Mouse (Mus musculus): ENCODE data around the gene Slc10a1. TPM values are rescaled to one million over a fixed set of nuclear protein-coding genes. Genes with fewer than 3 reads are reported as not detected.

Slc10a1 gene
- polyA plus RNA-seq, 1 experiment = not detected

DNA sequence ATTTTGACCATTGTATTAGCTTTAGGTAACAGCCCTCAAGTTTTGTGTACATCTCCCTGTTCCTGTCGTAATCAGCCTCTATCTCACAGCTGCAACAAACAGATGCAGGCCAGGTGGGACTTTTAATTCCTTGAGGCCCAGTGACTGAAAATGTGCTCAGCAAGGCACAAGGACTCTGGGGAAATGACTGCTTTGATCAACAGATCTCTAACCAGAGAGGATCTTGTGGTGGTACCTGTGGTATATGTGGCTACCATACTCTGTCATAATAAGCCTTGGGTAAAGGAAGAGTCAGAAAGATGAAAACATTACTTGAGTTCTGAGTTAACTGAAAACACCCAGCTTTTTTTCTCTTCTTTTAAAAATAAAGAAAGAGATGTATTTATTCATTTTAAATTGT, 25.3 kb upstream of the Slc10a1 start:
- no peaks in the 10 kb centered on the region for H3K4me1 ChIP-seq (ENCODE audit: control insufficient read depth, insufficient read depth, low read length)
- no peak for TF ChIP-seq CTCF (IDR thresholded peaks at IDR 0.05; ENCODE audit: borderline replicate concordance, insufficient read depth, low read length)
- TF ChIP-seq POLR2A (IDR thresholded peaks at IDR 0.05; ENCODE audit: low read depth, low read length) = no peak
- no peak overlapping the region for H3K4me3 ChIP-seq (ENCODE audit: insufficient read depth, low read length)
- H3K27ac ChIP-seq (ENCODE audit: insufficient read depth, low read length) = no peak overlapping the region

DNA sequence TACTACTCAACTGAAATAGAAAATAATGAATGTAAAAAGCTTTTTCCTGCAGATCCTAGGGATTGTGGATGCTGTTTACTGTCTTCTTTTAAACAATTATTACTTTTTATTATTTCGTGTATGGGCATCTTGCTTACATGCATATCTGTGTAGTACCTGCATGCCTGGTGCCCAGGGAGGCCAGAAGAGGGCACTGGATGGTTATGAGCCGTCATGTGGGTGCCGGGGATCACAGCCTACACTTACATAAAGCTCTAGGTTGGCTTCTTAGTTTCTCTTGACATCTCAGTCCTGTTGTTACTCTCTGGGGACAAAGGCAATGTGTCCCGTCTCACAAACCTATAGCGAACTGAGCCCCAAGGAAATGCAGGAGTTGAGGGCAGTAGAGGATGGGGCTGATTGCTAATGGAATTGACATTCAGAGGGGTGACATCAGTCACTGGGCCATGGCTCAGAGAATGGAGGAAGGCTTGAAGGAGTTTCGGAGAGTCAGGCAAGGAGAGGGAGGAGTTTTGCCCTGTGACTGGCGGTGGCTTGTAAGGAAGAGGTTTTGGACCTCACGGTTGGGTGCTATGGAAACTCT, 24.1 kb upstream of the Slc10a1 start:
- Histone ChIP-seq H3K27ac (ENCODE audit: insufficient read depth, low read length) (no peak overlapping the region), H3K4me3 (ENCODE audit: insufficient read depth, low read length) (no peak overlapping the region), H3K4me1 (ENCODE audit: control insufficient read depth, insufficient read depth, low read length) (no peaks in the 10 kb centered on the region)
- TF ChIP-seq CTCF (IDR thresholded peaks at IDR 0.05; ENCODE audit: borderline replicate concordance, insufficient read depth, low read length) (no peak), POLR2A (IDR thresholded peaks at IDR 0.05; ENCODE audit: low read depth, low read length) (no peak)

- H3K27ac ChIP-seq (ENCODE audit: insufficient read depth, low read length) = no peak overlapping the region
- no peak for TF ChIP-seq CTCF (IDR thresholded peaks at IDR 0.05; ENCODE audit: borderline replicate concordance, insufficient read depth, low read length)
- TF ChIP-seq POLR2A (IDR thresholded peaks at IDR 0.05; ENCODE audit: low read depth, low read length) = no peak
- no peaks in the 10 kb centered on the region for H3K4me1 ChIP-seq (ENCODE audit: control insufficient read depth, insufficient read depth, low read length)
- H3K4me3 ChIP-seq (ENCODE audit: insufficient read depth, low read length) = no peak overlapping the region
Observed at GRCm38 (mm10) chr12:80991806-80992205, 23.3 kb upstream of the Slc10a1 start.

DNA sequence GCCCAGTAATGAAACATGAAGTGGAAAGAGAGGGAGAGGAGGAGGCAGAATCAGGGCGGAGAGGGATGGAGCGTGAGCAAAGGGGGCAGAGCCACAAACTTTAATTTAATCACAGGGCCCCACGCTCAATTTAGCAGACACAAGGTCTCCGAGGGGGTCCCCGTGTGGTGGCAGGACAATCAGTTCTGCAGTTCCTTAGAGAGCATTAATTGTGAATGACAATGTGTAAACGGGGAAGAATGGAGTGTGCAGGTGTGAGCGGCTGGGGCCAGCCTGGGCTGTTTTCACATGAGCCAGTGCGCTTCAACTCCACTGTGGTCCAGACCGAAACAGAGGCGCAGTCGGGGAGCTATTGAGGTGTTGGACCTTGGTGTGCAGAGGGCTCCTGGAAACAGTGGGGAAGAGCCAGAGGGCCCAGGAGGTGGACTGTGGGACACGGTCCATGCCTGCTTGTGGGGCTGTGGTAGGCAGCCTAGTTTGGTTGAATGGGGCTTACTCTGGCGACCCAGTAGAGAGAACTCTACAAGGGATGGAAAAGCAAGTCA, 22.5 kb upstream of the Slc10a1 start:
- H3K4me1 ChIP-seq (ENCODE audit: control insufficient read depth, insufficient read depth, low read length) = no peaks in the 10 kb centered on the region
- no peak overlapping the region for H3K27ac ChIP-seq (ENCODE audit: insufficient read depth, low read length)
- H3K4me3 ChIP-seq (ENCODE audit: insufficient read depth, low read length) = no peak overlapping the region
- TF ChIP-seq POLR2A (IDR thresholded peaks at IDR 0.05; ENCODE audit: low read depth, low read length) = no peak
- no peak for TF ChIP-seq CTCF (IDR thresholded peaks at IDR 0.05; ENCODE audit: borderline replicate concordance, insufficient read depth, low read length)

GRCm38 (mm10) chr12:80988286-80988685, 19.8 kb upstream of the Slc10a1 start:
- Histone ChIP-seq H3K4me1 (ENCODE audit: control insufficient read depth, insufficient read depth, low read length) (no peaks in the 10 kb centered on the region), H3K4me3 (ENCODE audit: insufficient read depth, low read length) (no peak overlapping the region), H3K27ac (ENCODE audit: insufficient read depth, low read length) (no peak overlapping the region)
- TF ChIP-seq CTCF (IDR thresholded peaks at IDR 0.05; ENCODE audit: borderline replicate concordance, insufficient read depth, low read length) = no peak
- TF ChIP-seq POLR2A (IDR thresholded peaks at IDR 0.05; ENCODE audit: low read depth, low read length) = no peak

DNA sequence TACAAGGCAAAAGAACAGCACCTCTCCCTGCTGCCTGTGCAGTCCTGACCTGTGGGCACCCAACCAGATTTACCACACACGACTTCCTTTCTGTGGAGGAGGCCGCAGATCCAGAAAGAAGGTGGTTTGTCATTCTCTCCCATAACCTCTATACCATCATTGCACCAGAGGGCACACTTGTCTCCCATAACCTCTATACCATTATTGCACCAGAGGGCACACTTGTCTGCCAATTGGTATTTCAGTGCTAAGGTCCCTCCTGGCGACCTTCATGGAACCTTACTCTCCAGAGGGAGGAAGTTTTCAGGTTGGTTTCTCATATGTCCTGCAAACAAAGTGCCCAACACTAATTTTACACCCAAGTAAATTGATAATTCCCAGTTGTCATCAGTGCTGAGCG, 18.1 kb upstream of the Slc10a1 start:
- Histone ChIP-seq H3K4me3 (ENCODE audit: insufficient read depth, low read length) (no peak overlapping the region), H3K27ac (ENCODE audit: insufficient read depth, low read length) (no peak overlapping the region), H3K4me1 (ENCODE audit: control insufficient read depth, insufficient read depth, low read length) (no peaks in the 10 kb centered on the region)
- no peak for TF ChIP-seq POLR2A (IDR thresholded peaks at IDR 0.05; ENCODE audit: low read depth, low read length)
- no peak for TF ChIP-seq CTCF (IDR thresholded peaks at IDR 0.05; ENCODE audit: borderline replicate concordance, insufficient read depth, low read length)

- Histone ChIP-seq H3K27ac (ENCODE audit: insufficient read depth, low read length) (no peak overlapping the region), H3K4me1 (ENCODE audit: control insufficient read depth, insufficient read depth, low read length) (no peaks in the 10 kb centered on the region), H3K4me3 (ENCODE audit: insufficient read depth, low read length) (no peak overlapping the region)
- TF ChIP-seq CTCF (IDR thresholded peaks at IDR 0.05; ENCODE audit: borderline replicate concordance, insufficient read depth, low read length) = no peak
- TF ChIP-seq POLR2A (IDR thresholded peaks at IDR 0.05; ENCODE audit: low read depth, low read length) = no peak
Observed at GRCm38 (mm10) chr12:80983695-80984094, 15.2 kb upstream of the Slc10a1 start.

DNA sequence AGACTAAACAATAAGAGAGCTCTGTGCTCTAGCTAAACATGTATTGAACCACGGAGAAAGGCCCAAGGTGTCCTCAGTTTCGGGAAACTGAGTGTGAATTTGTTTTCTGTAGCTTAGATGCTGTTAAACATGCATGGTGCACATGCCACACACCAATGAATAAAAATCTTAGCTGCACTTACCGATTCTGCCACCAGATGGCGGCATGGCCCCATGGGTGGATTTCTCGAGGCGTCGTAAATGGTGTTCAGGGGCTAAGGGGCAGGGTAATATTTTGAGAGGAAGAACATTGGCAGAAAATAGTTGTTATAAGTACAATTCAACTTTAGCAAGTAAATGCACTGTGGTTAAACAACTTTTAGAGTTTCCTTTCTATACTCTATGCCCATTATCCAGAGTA, 13.8 kb upstream of the Slc10a1 start:
- TF ChIP-seq CTCF (IDR thresholded peaks at IDR 0.05; ENCODE audit: borderline replicate concordance, insufficient read depth, low read length) (peak; percentile 83), POLR2A (IDR thresholded peaks at IDR 0.05; ENCODE audit: low read depth, low read length) (no peak)
- Histone ChIP-seq H3K27ac (ENCODE audit: insufficient read depth, low read length) (no peak overlapping the region), H3K4me1 (ENCODE audit: control insufficient read depth, insufficient read depth, low read length) (no peaks in the 10 kb centered on the region), H3K4me3 (ENCODE audit: insufficient read depth, low read length) (no peak overlapping the region)

GRCm38 (mm10) chr12:80975939-80976671, 7.6 kb upstream of the Slc10a1 start:
- Histone ChIP-seq H3K4me3 (ENCODE audit: insufficient read depth, low read length) (no peak overlapping the region), H3K27ac (ENCODE audit: insufficient read depth, low read length) (no peak overlapping the region), H3K4me1 (ENCODE audit: control insufficient read depth, insufficient read depth, low read length) (no peaks in the 10 kb centered on the region)
- TF ChIP-seq CTCF (IDR thresholded peaks at IDR 0.05; ENCODE audit: borderline replicate concordance, insufficient read depth, low read length) (no peak), POLR2A (IDR thresholded peaks at IDR 0.05; ENCODE audit: low read depth, low read length) (no peak)

DNA sequence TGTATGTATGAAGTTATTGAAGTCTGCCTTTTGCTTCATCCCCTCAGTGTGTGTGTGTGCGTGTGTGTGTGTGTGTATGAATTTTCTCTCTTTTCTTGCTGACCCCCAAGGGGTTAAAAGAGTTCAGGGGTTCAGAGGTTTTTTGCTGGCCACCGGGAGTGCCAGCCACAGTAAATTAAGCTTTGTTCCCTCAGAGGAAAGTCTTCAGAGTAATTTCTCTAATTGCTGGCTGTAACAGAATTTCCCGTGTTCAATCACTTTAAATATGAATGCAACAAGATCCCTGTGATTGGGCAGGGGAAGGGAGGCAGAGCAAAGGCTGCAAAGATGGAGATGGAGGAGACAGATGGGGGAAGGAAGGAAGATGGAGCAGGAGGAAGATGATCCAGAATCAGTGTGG, 3.3 kb upstream of the Slc10a1 start:
- Histone ChIP-seq H3K27ac (ENCODE audit: insufficient read depth, low read length) (no peak overlapping the region), H3K4me3 (ENCODE audit: insufficient read depth, low read length) (no peak overlapping the region), H3K4me1 (ENCODE audit: control insufficient read depth, insufficient read depth, low read length) (no peaks in the 10 kb centered on the region)
- TF ChIP-seq CTCF (IDR thresholded peaks at IDR 0.05; ENCODE audit: borderline replicate concordance, insufficient read depth, low read length) = no peak
- no peak for TF ChIP-seq POLR2A (IDR thresholded peaks at IDR 0.05; ENCODE audit: low read depth, low read length)

Data from embryonic fibroblast, embryonic 13.5 days (primary cell).